Mouse (Mus musculus): ENCODE results near the gene Mpzl2.
A peak's percentile ranks its signal among the peaks of the same experiment; 100 is the strongest.

The Mpzl2 gene

GRCm38 (mm10) chr9:45085741-45086690 is 46.4 kb downstream of the Mpzl2 start:
- DNase-seq (ENCODE audit: low read depth): peak; percentile 43

- no peak for DNase-seq (ENCODE audit: low read depth)
Measured at GRCm38 (mm10) chr9:45088040-45088439, 48.4 kb downstream of the Mpzl2 start.

- no peak for DNase-seq (ENCODE audit: low read depth)
Measured at GRCm38 (mm10) chr9:45090811-45091210, 51.2 kb downstream of the Mpzl2 start.

- DNase-seq (ENCODE audit: low read depth): no peak
Measured at GRCm38 (mm10) chr9:45092641-45093040, 53.0 kb downstream of the Mpzl2 start.

GRCm38 (mm10) chr9:45095149-45095937 is 55.7 kb downstream of the Mpzl2 start:
- no peak for DNase-seq (ENCODE audit: low read depth)

GRCm38 (mm10) chr9:45097877-45098276 is 58.3 kb downstream of the Mpzl2 start:
- no peak for DNase-seq (ENCODE audit: low read depth)

GRCm38 (mm10) chr9:45098426-45098825 is 58.8 kb downstream of the Mpzl2 start:
- DNase-seq (ENCODE audit: low read depth): no peak

- DNase-seq (ENCODE audit: low read depth): no peak
Measured at GRCm38 (mm10) chr9:45102528-45102927, 62.9 kb downstream of the Mpzl2 start.

GRCm38 (mm10) chr9:45103211-45103979 is 63.8 kb downstream of the Mpzl2 start:
- no peak for DNase-seq (ENCODE audit: low read depth)
